Mouse (Mus musculus) testis, adult 2 months (tissue): Measurements from ENCODE around the gene Cxcl17. TPM values are rescaled to one million over a fixed set of nuclear protein-coding genes. Genes with fewer than 3 reads are reported as not detected.
"Not testable (repeated sequence)": the region's sequence is repeated elsewhere in the genome, so short reads cannot be mapped to it uniquely, and the experiment has no call there.

Source experiments
- H3K27ac ChIP-seq: fragments of 200-500 bp; 2 replicates; pipeline ENCODE4 v1.5.1; 2012; ENCODE audit warnings: low read depth, low read length; ENCODE audit not compliant: control insufficient read depth, insufficient read depth
- H3K27me3 ChIP-seq: fragments of 200-500 bp; 2 replicates; pipeline ENCODE4 v1.6.1; 2012; ENCODE audit warnings: mild to moderate bottlenecking, low read length, moderate library complexity; ENCODE audit not compliant: control insufficient read depth, insufficient read depth
- H3K36me3 ChIP-seq: fragments of 200-500 bp; 2 replicates; pipeline ENCODE4 v1.6.1; 2012; ENCODE audit warnings: mild to moderate bottlenecking, low read length; ENCODE audit not compliant: control insufficient read depth, insufficient read depth
- H3K4me1 ChIP-seq: fragments of 200-500 bp; 2 replicates; pipeline ENCODE4 v1.6.1; 2012; ENCODE audit warnings: low read length; ENCODE audit not compliant: control insufficient read depth, insufficient read depth
- H3K4me3 ChIP-seq: fragments of 200-500 bp; 2 replicates; pipeline ENCODE4 v1.5.1; 2012; ENCODE audit warnings: low read depth, mild to moderate bottlenecking, low read length, moderate library complexity, mixed read lengths; ENCODE audit not compliant: control insufficient read depth
- CTCF ChIP-seq: fragments of 200-500 bp; IDR thresholded peaks from 2 replicates; pipeline ENCODE4 v1.5.1; 2012; ENCODE audit warnings: low read depth, mild to moderate bottlenecking, inconsistent platforms, low read length, moderate library complexity; ENCODE audit not compliant: control insufficient read depth, insufficient read depth, insufficient replicate concordance
- POLR2A ChIP-seq: fragments of 200-500 bp; IDR thresholded peaks from 2 replicates; pipeline ENCODE4 v1.6.1; 2012; ENCODE audit warnings: low read depth, mild to moderate bottlenecking, inconsistent platforms, low read length, moderate library complexity; ENCODE audit not compliant: control insufficient read depth
- polyA plus RNA-seq: library from polyadenylated mRNA; depleted of rRNA; stranded (reverse); fragments of >200 nt; gene quantifications from 2 replicates; pipeline ENCODE4 v1.2.3, GENCODE M21; 2012

The Cxcl17 gene
- polyA plus RNA-seq, 1 experiment, result not detected

DNA sequence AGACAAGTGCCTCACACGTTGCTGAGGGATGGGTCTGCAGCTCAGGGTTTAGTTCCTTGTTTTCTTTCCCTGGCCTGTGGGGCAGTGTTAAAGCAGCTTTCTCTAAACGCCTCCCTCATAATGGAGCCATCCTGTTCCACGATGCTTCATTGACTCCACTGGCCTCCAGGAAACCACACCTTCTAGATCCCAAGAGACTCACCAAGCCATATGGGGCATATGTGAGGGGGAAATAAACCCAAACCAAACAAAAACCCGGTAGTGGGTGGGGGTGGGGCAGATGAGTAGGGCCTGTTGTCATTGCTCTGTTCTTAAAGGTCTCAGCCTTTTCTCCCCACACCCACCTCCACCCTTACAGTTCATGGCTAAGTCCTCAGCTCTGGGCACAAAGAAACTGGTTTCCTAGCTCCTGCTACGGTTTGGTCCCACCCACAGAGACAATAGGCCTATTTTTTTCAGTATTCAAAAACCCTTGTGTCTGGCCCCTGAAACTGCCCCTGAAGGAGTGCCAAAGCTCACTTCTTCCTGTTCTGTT is 20.4 kb upstream of the Cxcl17 start:
- H3K27me3 ChIP-seq, result no peaks in the 10 kb centered on the region
- no peaks in the 10 kb centered on the region; the same call in 1 of the 2 replicates for H3K36me3 ChIP-seq
- H3K27ac ChIP-seq, result no peak overlapping the region
- no peak for TF ChIP-seq CTCF
- no peak for TF ChIP-seq POLR2A
- no peak overlapping the region for H3K4me3 ChIP-seq
- H3K4me1 ChIP-seq, result no peaks in the 10 kb centered on the region

DNA sequence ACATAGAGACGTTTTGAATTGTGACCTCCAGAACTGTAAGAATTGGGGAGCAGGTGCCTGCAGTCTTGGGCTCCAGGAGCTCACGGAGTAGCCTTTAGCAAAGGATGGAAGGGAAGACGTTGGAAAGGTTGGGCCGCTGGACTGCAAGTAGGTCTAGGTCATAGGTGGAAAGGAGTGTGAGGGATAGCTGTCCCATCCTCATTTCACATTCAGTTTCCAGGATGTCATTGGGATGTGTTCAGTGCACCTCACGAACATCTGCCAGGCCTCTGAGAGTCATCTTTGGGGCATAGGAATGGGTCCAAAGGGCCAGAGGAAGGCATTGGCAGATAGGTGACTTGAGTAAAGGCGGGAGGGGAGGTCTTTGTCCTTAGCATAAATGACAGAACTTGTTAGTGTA is 19.7 kb upstream of the Cxcl17 start:
- H3K27me3 ChIP-seq, result no peaks in the 10 kb centered on the region
- H3K4me1 ChIP-seq, result no peaks in the 10 kb centered on the region
- TF ChIP-seq POLR2A (no peak), CTCF (no peak)
- no peak overlapping the region for H3K4me3 ChIP-seq
- no peaks in the 10 kb centered on the region; the same call in 1 of the 2 replicates for H3K36me3 ChIP-seq
- no peak overlapping the region for H3K27ac ChIP-seq

DNA sequence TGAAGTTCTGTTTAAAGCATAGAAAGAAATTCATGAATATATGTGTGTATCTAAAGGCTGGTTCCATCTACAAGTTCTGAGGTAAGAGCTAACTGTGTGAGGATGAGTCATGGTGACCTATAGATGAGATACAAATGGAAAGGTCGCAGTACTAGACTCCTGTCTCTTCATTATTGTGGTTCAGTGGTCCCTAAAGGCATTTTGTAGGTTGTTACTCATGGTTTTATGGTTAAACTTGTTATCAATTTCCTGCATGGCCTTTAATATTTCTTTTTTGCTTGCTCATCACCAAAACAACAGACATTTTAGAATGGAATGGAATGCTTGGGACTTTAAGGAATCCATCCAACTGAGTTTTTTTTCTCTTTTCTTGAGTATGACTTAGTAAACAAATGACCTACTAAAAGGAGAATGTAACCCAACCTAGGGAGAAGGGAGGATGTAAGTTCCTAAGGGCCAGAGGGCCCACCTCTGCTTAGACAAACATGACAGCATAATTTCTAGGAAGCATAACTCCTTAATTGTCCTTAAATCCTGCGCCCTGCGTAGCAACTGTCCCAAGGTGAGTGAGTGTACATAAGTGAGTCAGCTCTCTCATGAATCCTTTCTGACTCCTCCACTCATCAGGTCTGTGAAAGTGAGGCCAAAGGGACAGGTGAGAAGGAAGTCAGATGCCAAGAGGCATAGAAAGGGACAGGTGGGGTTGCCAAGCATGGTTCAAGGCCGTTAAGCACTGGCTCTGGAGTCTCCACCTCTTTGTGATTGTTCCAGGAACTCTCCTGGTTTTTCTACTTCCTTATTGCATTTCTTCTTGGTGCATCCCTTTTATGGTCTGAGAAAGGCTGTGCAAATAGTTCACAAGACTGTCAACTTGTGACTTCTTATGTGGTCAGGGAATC is 17.4 kb upstream of the Cxcl17 start:
- no peaks in the 10 kb centered on the region for H3K36me3 ChIP-seq
- no peak for TF ChIP-seq POLR2A
- no peak for TF ChIP-seq CTCF
- H3K27ac ChIP-seq, result no peak overlapping the region
- no peaks in the 10 kb centered on the region for H3K27me3 ChIP-seq
- H3K4me3 ChIP-seq, result no peak overlapping the region
- no peaks in the 10 kb centered on the region for H3K4me1 ChIP-seq

DNA sequence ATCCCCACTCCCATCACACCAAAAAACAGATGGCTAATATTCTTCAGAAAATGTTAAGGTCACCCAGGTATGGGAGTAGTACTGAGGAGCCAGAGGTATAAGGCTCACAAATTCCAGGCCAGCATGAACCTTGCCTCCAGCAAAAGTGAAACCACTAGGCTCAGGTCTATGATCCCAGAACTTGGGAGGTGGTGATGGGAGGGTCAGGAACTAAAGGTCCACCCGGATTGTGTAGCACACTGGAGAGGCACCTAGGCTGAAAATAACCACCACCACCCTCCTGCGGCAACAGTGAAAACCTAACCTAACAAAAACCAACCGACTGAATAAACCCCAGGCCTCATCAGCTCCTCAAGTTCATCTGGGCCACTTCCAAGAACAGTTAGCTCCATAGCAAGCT is 15.6 kb upstream of the Cxcl17 start:
- H3K4me3 ChIP-seq, result no peak overlapping the region
- no peak overlapping the region for H3K27ac ChIP-seq
- no peaks in the 10 kb centered on the region for H3K36me3 ChIP-seq
- no peaks in the 10 kb centered on the region for H3K27me3 ChIP-seq
- no peak for TF ChIP-seq CTCF
- TF ChIP-seq POLR2A, result no peak
- H3K4me1 ChIP-seq, result no peaks in the 10 kb centered on the region

DNA sequence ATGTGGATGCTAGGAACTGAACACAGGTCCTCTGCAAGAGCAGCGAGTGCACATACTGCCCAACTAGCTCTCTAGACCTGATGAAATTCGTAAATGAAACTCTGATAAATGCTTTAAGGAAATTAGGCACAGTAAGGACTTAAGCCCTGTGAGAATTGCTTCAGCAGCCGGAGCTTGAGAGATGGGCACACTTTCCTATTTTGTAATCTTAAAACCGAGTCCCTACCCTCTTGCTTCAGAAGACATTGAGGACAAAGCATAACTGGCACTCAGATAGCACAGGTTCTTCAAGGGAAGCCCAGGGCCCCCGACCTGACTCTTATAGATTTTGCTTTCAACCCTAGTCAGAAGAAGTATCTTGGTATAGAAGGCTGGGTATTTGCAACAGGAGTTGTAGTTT is 14.5 kb upstream of the Cxcl17 start:
- TF ChIP-seq POLR2A (no peak), CTCF (no peak)
- Histone ChIP-seq H3K36me3 (no peaks in the 10 kb centered on the region), H3K27me3 (no peaks in the 10 kb centered on the region)

DNA sequence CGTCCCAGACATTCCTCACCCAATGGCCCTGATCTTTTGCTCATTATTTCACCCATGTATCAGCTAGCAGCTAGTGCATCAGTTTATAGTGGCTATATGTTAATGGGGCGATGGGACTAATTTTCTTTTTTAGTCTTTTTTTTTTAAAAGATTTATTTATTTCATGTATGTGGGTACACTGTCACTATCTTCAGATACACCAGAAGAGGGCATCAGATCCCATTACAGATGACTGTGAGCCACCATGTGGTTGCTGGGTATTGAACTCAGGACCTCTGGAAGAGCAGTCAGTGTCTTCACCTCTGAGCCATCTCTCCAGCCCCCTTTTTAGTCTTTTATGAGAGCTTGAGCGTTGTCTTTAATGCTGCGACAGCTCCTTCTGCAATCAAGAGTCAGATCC is 13.7 kb upstream of the Cxcl17 start:
- not testable (repeated sequence) for H3K4me1 ChIP-seq

More for the DNA sequence above, 14.5 kb upstream of the Cxcl17 start:
- no peak overlapping the region for H3K27ac ChIP-seq
- H3K4me1 ChIP-seq, result peaks cover 5% of the 10 kb centered on the region
- H3K4me3 ChIP-seq, result no peak overlapping the region

DNA sequence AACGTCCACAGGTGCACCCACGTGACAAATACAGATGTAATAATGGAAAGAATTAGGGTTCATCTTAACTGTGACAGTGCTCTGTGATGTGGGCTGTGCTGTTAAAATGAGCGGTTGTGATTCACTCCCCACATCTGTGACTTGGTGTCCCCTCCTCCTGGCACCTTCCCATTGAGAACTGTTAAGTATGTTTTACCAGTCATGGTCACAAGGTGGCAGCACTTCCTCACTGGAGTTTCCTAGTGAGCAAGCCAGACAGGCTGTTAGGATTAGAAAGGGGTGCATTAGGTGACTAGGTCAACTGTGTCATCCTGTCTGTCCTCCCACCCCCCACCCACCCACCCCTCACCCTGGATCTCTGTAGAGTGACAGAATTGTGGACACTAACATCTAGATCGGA is 11.7 kb upstream of the Cxcl17 start:
- Histone ChIP-seq H3K27ac (no peak overlapping the region), H3K4me3 (no peak overlapping the region), H3K27me3 (no peaks in the 10 kb centered on the region), H3K36me3 (no peaks in the 10 kb centered on the region), H3K4me1 (peaks cover 6% of the 10 kb centered on the region)
- TF ChIP-seq CTCF, result peak; percentile 15; the same call in 1 of the 2 replicates
- no peak for TF ChIP-seq POLR2A

More for the DNA sequence above, 13.7 kb upstream of the Cxcl17 start:
- not testable (repeated sequence) for H3K27me3 ChIP-seq, H3K4me3 ChIP-seq, H3K27ac ChIP-seq, H3K36me3 ChIP-seq
